Mouse (Mus musculus): Measurements from ENCODE around the gene Cfap46. TPM values are rescaled to one million over a fixed set of nuclear protein-coding genes. Genes with fewer than 3 reads are reported as not detected.

Gene Cfap46
- polyA plus RNA-seq, 1 experiment from 2014 or later: 1.1 TPM

DNA sequence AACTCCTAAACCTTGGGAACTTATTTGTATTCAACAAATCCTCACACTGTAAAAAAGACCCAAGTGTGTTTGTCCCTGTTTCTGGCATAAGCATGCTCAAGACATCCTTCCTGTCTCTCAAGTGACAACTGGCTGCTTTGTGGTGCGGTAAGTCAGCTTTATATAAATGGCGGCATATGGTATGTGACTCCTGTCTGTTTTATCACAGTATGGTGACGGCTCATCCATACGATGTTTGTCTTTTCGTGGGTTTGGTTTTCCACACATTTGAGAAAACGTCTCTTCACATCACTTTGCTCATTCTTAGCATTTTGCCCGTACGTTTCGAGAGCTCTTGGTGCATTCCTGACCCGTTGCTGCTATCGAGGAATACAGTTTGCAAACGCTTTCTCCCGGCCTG, 61.0 kb downstream of the Cfap46 start:
- no peak overlapping the region for H3K27ac ChIP-seq (ENCODE audit: low read depth, low read length)
- no peaks in the 10 kb centered on the region for H3K36me3 ChIP-seq (ENCODE audit: control insufficient read depth, insufficient read depth, low read length)
- H3K9me3 ChIP-seq (replicated peaks; ENCODE audit: control insufficient read depth, low read length): no peaks in the 10 kb centered on the region
- no peak overlapping the region for H3K4me2 ChIP-seq (ENCODE audit: low read length)
- 76% methylated on average over 13 of the region's 13 CpGs for WGBS
- ATAC-seq (peak; percentile 42; the same call in 1 of the 2 replicates), DNase-seq (ENCODE audit: low spot score) (peak; percentile 57)
- H3K27me3 ChIP-seq (replicated peaks; ENCODE audit: control insufficient read depth, insufficient read depth, low read length): no peaks in the 10 kb centered on the region; the same call in 1 of the 2 replicates
- no peak overlapping the region for H3K4me3 ChIP-seq (ENCODE audit: low read depth, low read length)
- H3K9ac ChIP-seq (ENCODE audit: low read length): no peak overlapping the region
- H3K4me1 ChIP-seq (ENCODE audit: control insufficient read depth, insufficient read depth, low read length): no peaks in the 10 kb centered on the region

DNA sequence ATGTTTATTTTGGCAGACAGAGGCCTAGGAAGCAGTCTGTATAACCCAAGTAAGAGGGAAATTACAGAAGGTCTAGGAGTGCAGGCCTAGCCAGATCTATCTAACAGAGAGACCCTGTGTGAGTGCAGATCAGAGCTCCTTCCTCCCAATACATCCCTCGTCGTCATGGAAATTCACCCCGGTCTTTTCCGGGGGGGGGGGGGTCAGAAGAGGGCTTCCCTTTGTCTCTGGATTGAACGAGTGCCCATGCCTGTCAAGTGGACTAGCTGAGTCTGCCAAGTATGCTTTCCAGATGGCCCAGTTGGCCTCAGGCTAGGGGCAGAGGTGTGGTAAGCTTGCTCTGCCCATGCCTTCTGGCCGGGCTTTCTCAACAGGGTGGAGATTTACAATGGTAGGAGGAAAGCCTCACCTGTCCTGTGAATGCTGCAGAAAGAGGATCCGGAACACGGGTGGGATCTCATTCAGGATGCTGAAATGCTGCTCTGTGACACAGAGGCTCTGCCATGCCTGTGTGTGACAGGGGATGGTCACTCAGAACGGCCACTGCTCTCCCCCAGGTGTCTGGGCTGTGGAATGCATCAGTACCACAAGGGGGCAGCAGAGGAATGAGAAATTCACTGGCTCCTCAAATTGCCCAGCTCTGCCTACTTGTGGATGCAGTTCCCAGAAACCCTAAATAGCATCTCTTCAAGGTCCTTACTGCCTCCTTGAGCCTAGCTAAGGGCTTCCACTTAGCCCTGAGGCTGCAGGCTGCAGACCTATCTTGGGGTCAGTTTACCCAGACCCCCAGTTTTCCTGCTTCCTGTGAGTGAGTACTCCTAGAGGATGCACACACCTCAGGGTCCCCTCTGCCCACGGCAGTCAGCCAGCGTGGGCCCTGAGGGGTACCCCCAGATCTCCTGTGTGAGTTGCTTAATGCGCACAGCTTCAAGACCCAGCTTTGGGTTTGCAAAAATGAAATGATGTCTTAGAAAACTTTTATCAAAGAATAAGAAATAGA, 67.5 kb downstream of the Cfap46 start:
- Histone ChIP-seq H3K27me3 (replicated peaks; ENCODE audit: control insufficient read depth, insufficient read depth, low read length) (no peaks in the 10 kb centered on the region; the same call in none of the 2 replicates), H3K4me1 (ENCODE audit: control insufficient read depth, insufficient read depth, low read length) (0 out of 2 replicates have a peak, but pooled peaks cover 5% of the 10 kb centered on the region), H3K4me2 (ENCODE audit: low read length) (no peak overlapping the region)

GRCm38 (mm10) chr7:139610328-139610727, 73.3 kb downstream of the Cfap46 start:
- Histone ChIP-seq H3K9ac (ENCODE audit: low read length) (no peak overlapping the region), H3K9me3 (replicated peaks; ENCODE audit: control insufficient read depth, low read length) (no peaks in the 10 kb centered on the region), H3K36me3 (ENCODE audit: control insufficient read depth, insufficient read depth, low read length) (no peaks in the 10 kb centered on the region), H3K4me3 (ENCODE audit: low read depth, low read length) (no peak overlapping the region), H3K27ac (ENCODE audit: low read depth, low read length) (no peak overlapping the region), H3K4me2 (ENCODE audit: low read length) (no peak overlapping the region), H3K4me1 (ENCODE audit: control insufficient read depth, insufficient read depth, low read length) (no peaks in the 10 kb centered on the region), H3K27me3 (replicated peaks; ENCODE audit: control insufficient read depth, insufficient read depth, low read length) (no peaks in the 10 kb centered on the region; the same call in 1 of the 2 replicates)
- DNase-seq (ENCODE audit: low spot score) (no peak), ATAC-seq (no peak)
- 93% methylated on average over 2 of the region's 2 CpGs for WGBS

More for the DNA sequence above, 67.5 kb downstream of the Cfap46 start:
- no peaks in the 10 kb centered on the region for H3K36me3 ChIP-seq (ENCODE audit: control insufficient read depth, insufficient read depth, low read length)
- WGBS: 37% methylated on average over 12 of the region's 12 CpGs
- H3K4me3 ChIP-seq (ENCODE audit: low read depth, low read length): no peak overlapping the region
- H3K9ac ChIP-seq (ENCODE audit: low read length): no peak overlapping the region
- DNase-seq (ENCODE audit: low spot score): peak; percentile 86
- H3K27ac ChIP-seq (ENCODE audit: low read depth, low read length): no peak overlapping the region
- ATAC-seq: peak; percentile 82
- no peaks in the 10 kb centered on the region for H3K9me3 ChIP-seq (replicated peaks; ENCODE audit: control insufficient read depth, low read length)

DNA sequence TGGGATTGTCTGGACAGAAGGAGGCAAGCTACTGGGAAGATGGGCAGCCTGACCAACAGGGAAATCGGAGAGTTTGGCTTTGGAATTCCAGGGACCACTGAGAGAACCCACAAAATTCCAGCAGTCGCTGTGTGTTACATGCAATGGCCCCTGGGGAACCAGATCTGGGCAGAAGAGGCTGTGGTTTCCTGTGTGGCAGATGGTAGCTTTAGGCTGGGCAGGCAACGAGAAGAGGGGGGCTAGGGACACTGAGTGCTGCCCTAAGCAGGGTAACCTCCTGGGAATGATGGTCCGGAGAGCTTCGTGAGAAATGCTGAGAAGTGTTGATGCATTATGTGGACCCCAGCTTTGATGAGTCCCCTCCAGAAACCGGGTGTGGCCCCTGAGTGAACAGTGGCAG, 87.8 kb downstream of the Cfap46 start:
- ATAC-seq (no peak), DNase-seq (ENCODE audit: low spot score) (no peak)
- no peaks in the 10 kb centered on the region for H3K4me1 ChIP-seq (ENCODE audit: control insufficient read depth, insufficient read depth, low read length)
- H3K4me3 ChIP-seq (ENCODE audit: low read depth, low read length): no peak overlapping the region
- H3K9ac ChIP-seq (ENCODE audit: low read length): no peak overlapping the region
- 77% methylated on average over 6 of the region's 6 CpGs for WGBS
- no peaks in the 10 kb centered on the region for H3K36me3 ChIP-seq (ENCODE audit: control insufficient read depth, insufficient read depth, low read length)
- no peak overlapping the region for H3K27ac ChIP-seq (ENCODE audit: low read depth, low read length)
- no peaks in the 10 kb centered on the region for H3K9me3 ChIP-seq (replicated peaks; ENCODE audit: control insufficient read depth, low read length)
- no peaks in the 10 kb centered on the region; the same call in 1 of the 2 replicates for H3K27me3 ChIP-seq (replicated peaks; ENCODE audit: control insufficient read depth, insufficient read depth, low read length)
- no peak overlapping the region for H3K4me2 ChIP-seq (ENCODE audit: low read length)

DNA sequence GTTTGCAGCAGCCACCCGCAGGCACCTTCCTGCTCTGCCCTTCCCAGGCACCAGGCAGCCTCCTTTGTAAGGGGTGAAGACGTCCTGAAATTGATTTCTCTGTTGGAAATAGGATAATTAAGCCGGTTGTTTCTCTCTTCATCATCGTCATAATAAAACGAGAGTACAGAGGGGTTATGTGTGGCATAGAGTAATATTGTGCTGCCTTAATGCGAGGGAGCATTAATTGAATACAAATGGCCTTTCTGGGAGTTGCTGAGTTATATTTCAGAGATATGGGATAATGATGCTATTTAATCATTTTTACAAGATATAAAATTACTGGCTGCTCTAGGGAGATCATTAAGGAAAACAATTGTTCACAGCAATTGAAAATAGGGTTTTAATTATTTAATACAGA, 88.3 kb downstream of the Cfap46 start:
- H3K9me3 ChIP-seq (replicated peaks; ENCODE audit: control insufficient read depth, low read length): no peaks in the 10 kb centered on the region
- no peak overlapping the region for H3K27ac ChIP-seq (ENCODE audit: low read depth, low read length)
- no peaks in the 10 kb centered on the region for H3K36me3 ChIP-seq (ENCODE audit: control insufficient read depth, insufficient read depth, low read length)
- DNase-seq (ENCODE audit: low spot score): no peak
- H3K4me2 ChIP-seq (ENCODE audit: low read length): no peak overlapping the region
- H3K9ac ChIP-seq (ENCODE audit: low read length): no peak overlapping the region
- no peak for ATAC-seq
- H3K27me3 ChIP-seq (replicated peaks; ENCODE audit: control insufficient read depth, insufficient read depth, low read length): peaks cover 4% of the 10 kb centered on the region; the same call in 1 of the 2 replicates
- H3K4me3 ChIP-seq (ENCODE audit: low read depth, low read length): no peak overlapping the region
- H3K4me1 ChIP-seq (ENCODE audit: control insufficient read depth, insufficient read depth, low read length): no peaks in the 10 kb centered on the region
- WGBS: 65% methylated on average over 6 of the region's 6 CpGs

DNA sequence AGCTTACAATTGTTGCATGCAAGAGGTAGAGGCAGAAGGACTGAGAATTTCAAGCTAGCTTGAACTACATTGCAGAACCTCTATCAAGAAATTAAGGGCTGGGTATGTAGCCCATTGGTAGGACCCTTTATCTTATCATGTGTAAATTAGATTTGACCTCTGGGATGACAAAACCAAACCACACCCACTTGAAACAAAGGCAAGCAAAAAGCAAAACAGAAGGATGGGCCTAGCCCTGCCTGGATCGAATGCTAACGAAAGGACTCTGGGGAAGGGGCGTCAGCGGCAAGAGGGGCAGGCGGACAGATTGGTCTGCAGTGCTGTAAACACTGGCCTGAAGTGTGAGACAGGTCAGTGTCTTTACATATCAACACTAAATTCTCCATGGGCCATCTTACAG, 92.3 kb downstream of the Cfap46 start:
- Histone ChIP-seq H3K9ac (ENCODE audit: low read length) (no peak overlapping the region), H3K36me3 (ENCODE audit: control insufficient read depth, insufficient read depth, low read length) (no peaks in the 10 kb centered on the region), H3K27me3 (replicated peaks; ENCODE audit: control insufficient read depth, insufficient read depth, low read length) (peaks cover 26% of the 10 kb centered on the region), H3K9me3 (replicated peaks; ENCODE audit: control insufficient read depth, low read length) (no peaks in the 10 kb centered on the region), H3K4me3 (ENCODE audit: low read depth, low read length) (no peak overlapping the region), H3K4me2 (ENCODE audit: low read length) (no peak overlapping the region), H3K27ac (ENCODE audit: low read depth, low read length) (no peak overlapping the region), H3K4me1 (ENCODE audit: control insufficient read depth, insufficient read depth, low read length) (no peaks in the 10 kb centered on the region)
- ATAC-seq (no peak), DNase-seq (ENCODE audit: low spot score) (no peak)
- WGBS: 92% methylated on average over 5 of the region's 5 CpGs

- no peak overlapping the region for H3K4me3 ChIP-seq (ENCODE audit: low read depth, low read length)
- H3K4me2 ChIP-seq (ENCODE audit: low read length): no peak overlapping the region
- no peaks in the 10 kb centered on the region for H3K36me3 ChIP-seq (ENCODE audit: control insufficient read depth, insufficient read depth, low read length)
- 41% methylated on average over 3 of the region's 3 CpGs for WGBS
- H3K9me3 ChIP-seq (replicated peaks; ENCODE audit: control insufficient read depth, low read length): no peaks in the 10 kb centered on the region
- H3K4me1 ChIP-seq (ENCODE audit: control insufficient read depth, insufficient read depth, low read length): no peaks in the 10 kb centered on the region
- peaks cover 36% of the 10 kb centered on the region for H3K27me3 ChIP-seq (replicated peaks; ENCODE audit: control insufficient read depth, insufficient read depth, low read length)
- ATAC-seq: 0 out of 2 replicates have a peak, but pooled peaks have one; percentile 54
- peak; percentile 41 for DNase-seq (ENCODE audit: low spot score)
- H3K9ac ChIP-seq (ENCODE audit: low read length): no peak overlapping the region
- H3K27ac ChIP-seq (ENCODE audit: low read depth, low read length): no peak overlapping the region
Measured at GRCm38 (mm10) chr7:139590302-139590701, 93.3 kb downstream of the Cfap46 start.

- Histone ChIP-seq H3K27me3 (replicated peaks; ENCODE audit: control insufficient read depth, insufficient read depth, low read length) (peaks cover 60% of the 10 kb centered on the region), H3K9ac (ENCODE audit: low read length) (no peak overlapping the region), H3K4me3 (ENCODE audit: low read depth, low read length) (no peak overlapping the region), H3K4me1 (ENCODE audit: control insufficient read depth, insufficient read depth, low read length) (no peaks in the 10 kb centered on the region), H3K4me2 (ENCODE audit: low read length) (no peak overlapping the region), H3K27ac (ENCODE audit: low read depth, low read length) (no peak overlapping the region), H3K9me3 (replicated peaks; ENCODE audit: control insufficient read depth, low read length) (no peaks in the 10 kb centered on the region), H3K36me3 (ENCODE audit: control insufficient read depth, insufficient read depth, low read length) (no peaks in the 10 kb centered on the region)
- ATAC-seq: no peak
- DNase-seq (ENCODE audit: low spot score): no peak
- 17% methylated on average over 7 of the region's 7 CpGs for WGBS
Measured at GRCm38 (mm10) chr7:139587919-139588318, 95.7 kb downstream of the Cfap46 start.
